Mouse (Mus musculus): Measurements from ENCODE around the gene Doc2a.
"Not testable (repeated sequence)": the region's sequence is repeated elsewhere in the genome, so short reads cannot be mapped to it uniquely, and the experiment has no call there.

Gene Doc2a

GRCm38 (mm10) chr7:126869780-126870519 is 22.7 kb downstream of the Doc2a start:
- DNase-seq (ENCODE audit: low spot score): no peak

GRCm38 (mm10) chr7:126870520-126870891 is 23.3 kb downstream of the Doc2a start:
- no peak for DNase-seq (ENCODE audit: low spot score)

DNA sequence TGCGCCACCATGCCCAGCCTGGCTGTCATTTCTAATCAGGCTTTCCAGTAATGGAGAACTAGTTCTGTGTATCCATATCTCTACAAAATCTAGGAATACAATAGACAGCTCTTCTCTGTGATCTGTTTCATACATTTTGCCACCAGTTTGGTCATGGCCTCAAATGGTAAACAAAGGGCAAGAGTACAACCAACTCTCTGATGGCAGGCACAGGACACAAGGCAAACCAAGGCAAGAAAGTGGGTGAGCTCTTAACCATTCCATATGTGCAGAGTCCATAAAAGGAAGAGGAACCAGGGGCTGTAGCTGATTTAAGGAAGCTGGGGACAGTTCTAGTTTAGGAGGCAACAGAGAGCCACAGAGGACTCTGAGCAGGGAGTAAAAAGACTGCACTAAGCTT is 30.0 kb downstream of the Doc2a start:
- DNase-seq (ENCODE audit: low spot score): no peak

GRCm38 (mm10) chr7:126881040-126881439 is 33.8 kb downstream of the Doc2a start:
- DNase-seq (ENCODE audit: low spot score): no peak

GRCm38 (mm10) chr7:126883731-126884181 is 36.5 kb downstream of the Doc2a start:
- peak; percentile 22 for DNase-seq (ENCODE audit: low spot score)

DNA sequence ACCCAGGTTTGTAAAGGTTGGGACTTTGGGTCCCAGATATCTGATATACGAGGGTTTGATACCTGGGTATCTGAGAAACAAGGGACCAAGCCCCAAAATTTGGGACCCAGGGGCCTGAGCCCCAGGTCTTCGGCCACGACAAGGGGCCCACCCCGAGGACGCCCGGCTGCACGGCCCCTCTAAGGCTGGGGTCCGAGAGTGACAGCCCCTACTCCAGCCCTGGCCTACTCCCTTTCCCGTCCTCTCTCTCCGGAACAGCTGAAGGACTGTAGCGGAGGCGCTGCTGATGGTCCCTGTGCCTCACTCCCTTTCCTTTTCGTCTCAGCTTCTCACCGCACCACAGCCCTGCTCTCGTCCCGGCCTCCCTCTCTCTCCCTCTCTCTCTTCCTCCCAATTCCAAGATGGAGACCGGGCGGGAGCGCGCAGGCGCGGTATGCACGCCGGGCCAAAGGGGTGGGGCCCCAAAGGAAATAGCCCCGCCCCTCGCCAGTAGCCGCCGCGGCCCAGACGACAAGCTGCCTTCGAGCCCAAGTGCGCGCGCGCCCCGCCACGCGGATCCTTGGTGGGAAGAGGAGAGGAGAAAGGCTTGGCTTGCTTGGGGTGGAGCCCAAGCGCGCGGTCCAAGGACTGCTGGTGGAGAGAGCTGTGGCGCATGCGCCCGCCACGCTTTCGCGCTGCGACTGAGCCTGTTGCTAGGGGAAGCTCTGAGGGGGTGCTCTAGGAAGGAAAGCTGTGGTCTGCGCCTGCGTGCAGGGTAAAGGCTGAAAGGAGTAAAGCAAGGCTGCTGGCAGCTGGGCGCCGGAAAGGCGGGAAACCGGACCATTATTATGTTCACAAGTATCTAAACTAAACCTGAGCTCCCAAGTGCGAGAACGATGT is 37.3 kb downstream of the Doc2a start, which contains the start of gene Taok2:
Gene Taok2, minus strand, starts transcription at position 418 of the 879 bp plus-strand sequence.
- peak; percentile 98 for DNase-seq (ENCODE audit: low spot score)

- DNase-seq (ENCODE audit: low spot score): no peak
Measured at GRCm38 (mm10) chr7:126887281-126887680, 40.1 kb downstream of the Doc2a start.

DNA sequence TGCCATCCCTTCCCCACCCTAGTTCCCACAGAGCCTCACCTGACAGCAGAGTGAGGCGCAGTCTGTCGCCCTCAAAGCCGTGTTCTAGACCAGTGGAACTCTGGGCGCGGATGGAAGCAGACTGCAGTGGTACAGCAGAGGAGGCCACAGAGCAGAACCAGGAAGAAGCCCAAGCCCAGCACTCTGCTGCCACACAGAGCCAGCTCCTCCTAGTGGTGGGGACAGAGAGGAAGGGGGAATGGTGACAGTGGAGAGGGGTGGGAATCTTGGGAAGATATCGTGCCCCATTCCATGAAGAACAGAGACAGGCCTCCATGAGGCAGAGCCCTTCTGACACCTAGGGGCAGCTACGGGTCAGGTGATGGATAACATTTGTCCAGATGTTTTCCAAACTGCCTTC is 41.6 kb downstream of the Doc2a start:
- no peak for DNase-seq (ENCODE audit: low spot score)

GRCm38 (mm10) chr7:126896912-126897311 is 49.7 kb downstream of the Doc2a start:
- no peak for DNase-seq (ENCODE audit: low spot score)

- no peak for DNase-seq (ENCODE audit: low spot score)
Measured at GRCm38 (mm10) chr7:126897390-126898101, 50.3 kb downstream of the Doc2a start.

- DNase-seq (ENCODE audit: low spot score): peak; percentile 94
Measured at GRCm38 (mm10) chr7:126898102-126898990, 51.1 kb downstream of the Doc2a start.

DNA sequence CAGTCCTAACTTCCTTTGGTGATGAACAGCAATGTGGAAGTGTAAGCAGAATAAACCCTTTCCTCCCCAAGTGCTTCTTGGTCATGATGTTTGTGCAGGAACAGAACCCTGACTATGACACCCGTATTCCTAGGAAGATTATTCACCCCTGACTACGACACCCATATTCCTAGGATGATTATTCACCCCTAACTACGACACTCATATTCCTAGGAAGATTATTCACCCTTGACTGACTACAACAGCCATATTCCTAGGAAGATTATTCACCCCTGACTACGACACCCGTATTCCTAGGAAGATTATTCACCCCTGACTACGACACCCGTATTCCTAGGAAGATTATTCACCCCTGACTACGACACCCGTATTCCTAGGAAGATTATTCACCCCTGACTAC is 52.6 kb downstream of the Doc2a start:
- not testable (repeated sequence) for DNase-seq (ENCODE audit: low spot score)
